Mouse (Mus musculus) ovary, adult 2 months (tissue): ENCODE data around the gene Plekha4. TPM values are rescaled to one million over a fixed set of nuclear protein-coding genes. Genes with fewer than 3 reads are reported as not detected.

Experiments
- polyA plus RNA-seq: library from polyadenylated mRNA; depleted of rRNA; stranded (reverse); fragments of >200 nt; gene quantifications from 2 replicates; pipeline ENCODE4 v1.2.3, GENCODE M21; 2012; rRNA removed

Plekha4 gene
- 29.4 and 35.1 TPM in 2 replicates for polyA plus RNA-seq

DNA sequence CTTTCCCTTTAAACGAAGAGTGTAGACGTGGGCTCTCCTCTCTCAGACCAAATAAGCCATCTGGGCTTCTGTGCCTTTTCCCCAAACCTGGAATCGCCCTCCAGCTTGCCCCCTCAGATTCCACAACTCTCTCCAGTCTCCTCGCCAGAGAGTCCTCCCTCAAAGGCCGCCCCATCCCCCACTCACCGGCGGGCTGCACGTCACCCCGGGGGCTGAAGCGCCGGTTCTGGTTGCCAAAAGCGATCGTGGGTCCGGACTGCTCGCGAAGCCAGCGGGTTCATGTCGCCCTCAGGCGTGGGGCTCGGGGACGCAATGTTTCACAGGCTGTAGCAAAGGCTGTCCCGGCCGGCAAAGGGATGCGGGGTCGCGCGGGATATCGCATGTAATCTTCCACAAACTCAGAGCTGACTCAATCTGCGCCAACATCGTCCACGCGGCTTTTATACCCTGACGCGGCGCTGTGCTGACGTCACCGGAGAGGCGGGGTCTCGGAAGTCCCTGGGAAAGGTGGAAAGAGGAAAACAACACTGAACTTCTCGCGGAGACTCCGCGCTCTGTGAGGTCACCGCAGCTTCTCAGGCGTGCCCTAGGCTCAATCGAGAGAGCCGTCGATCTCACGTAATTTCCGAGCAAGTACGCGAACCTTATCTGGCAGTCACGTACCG is at the start of gene Plekha4, which contains the start of gene Ppp1r15a:
Gene Plekha4, plus strand, starts transcription at position 522 of the 665 bp plus-strand sequence.
Gene Ppp1r15a, minus strand, starts transcription at position 460 of the 665 bp plus-strand sequence.

DNA sequence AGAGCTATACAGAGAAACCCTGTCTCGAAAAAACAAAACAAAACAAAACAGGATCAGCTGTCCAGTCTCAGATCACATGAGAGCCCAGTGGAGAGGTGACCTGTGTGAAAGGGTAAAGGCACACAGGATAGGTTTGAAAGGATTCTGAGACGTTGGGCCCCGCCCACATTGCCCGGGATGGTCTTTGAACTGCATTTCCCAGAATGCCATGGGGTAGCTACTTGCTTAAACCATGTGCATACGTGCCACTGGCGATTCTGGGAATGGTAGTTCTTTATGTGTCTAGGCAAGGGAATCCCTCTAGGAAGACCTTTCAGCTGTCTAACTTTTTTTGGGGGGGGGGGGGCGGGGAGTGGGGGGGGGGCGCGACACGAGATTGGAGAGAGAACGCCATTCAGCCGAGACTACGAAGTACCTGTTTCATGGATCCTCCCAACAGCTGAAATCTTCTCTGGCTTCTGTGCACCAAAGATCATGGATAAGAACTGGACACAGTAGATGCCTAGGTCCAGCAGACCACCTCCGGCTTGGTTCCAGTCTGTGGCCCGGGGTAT is 44.7 kb upstream of the Plekha4 start, which contains the start of gene Tulp2:
Gene Tulp2, plus strand, starts transcription at position 504 of the 554 bp plus-strand sequence.

DNA sequence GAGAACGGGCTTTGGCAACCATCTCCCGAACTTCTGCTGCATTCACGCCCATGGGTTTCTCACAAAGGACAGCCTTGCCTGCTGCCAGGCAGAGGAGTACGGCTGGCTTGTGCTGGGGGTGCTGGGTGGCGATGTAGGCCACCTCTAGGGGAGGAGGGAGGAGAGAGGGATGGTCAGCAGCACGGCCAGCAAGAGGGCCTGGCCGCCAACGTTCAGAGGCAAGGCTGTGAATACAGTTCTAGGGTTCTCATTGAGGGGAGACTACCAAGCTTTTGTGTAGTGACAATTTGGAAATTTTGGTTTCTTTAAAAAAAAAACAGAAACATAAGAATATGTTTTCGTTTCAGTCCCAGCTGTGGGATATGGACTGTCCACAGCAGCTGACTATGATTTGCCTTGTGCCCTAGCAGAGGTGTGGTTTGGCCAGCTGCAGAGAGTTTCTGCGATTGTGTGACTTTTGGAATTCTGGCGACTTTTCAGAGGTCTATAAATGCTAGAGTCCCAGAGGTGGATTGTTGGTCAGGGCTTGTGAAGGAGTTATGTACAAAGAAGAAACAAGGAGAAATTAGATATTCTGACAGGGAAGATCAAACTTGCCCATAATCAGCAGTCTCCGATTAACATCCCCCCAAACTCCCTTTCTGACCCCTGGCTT is 39.2 kb upstream of the Plekha4 start, which contains the start of gene Gm45808:
Gene Gm45808, minus strand, starts transcription at position 51 of the 655 bp plus-strand sequence.

DNA sequence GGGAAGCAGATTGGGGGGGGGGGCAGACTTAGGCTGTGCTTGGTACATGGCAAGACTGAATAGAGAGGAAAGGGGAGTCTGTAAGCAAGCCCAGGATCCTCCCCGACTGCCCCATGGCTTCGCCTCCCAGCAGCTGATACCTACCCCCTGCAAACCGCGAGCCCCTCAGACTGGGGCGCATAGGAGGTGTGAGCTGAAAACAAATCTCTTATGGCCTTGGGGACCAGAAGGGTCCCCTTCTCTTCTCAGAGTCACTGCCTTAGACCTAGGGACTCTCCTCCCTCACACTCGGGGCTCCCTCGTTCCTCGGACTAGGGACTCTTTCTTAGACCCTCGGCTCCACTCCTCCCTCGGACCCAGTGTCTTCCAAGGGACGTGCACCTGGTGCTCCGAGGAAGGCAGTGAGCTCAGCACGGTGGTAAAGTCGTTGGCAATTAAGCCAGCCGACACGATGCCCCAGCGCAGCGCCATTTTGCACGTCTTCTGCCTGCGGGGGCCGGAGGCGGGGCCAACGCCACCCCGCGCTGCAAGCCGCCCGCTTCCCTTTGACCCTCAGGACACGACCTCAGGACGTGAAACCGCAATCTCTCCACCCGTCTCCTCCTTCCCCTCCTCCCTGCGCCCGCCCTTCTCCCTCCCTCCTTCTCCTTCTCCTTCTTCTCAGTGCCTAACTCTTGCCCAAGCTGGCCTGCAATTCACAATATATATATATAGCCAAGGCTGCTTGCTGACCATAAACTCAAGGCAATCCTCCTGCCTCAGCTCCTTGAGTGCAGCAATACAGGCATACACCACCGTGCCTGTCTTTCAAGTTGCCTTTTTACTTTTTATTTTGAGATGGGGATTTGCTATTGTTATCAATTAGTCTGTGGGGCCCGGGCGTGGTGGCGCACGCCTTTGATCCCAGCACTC is 37.6 kb upstream of the Plekha4 start, which contains the start of gene Dhdh:
Gene Dhdh, minus strand, starts transcription at position 513 of the 912 bp plus-strand sequence.

DNA sequence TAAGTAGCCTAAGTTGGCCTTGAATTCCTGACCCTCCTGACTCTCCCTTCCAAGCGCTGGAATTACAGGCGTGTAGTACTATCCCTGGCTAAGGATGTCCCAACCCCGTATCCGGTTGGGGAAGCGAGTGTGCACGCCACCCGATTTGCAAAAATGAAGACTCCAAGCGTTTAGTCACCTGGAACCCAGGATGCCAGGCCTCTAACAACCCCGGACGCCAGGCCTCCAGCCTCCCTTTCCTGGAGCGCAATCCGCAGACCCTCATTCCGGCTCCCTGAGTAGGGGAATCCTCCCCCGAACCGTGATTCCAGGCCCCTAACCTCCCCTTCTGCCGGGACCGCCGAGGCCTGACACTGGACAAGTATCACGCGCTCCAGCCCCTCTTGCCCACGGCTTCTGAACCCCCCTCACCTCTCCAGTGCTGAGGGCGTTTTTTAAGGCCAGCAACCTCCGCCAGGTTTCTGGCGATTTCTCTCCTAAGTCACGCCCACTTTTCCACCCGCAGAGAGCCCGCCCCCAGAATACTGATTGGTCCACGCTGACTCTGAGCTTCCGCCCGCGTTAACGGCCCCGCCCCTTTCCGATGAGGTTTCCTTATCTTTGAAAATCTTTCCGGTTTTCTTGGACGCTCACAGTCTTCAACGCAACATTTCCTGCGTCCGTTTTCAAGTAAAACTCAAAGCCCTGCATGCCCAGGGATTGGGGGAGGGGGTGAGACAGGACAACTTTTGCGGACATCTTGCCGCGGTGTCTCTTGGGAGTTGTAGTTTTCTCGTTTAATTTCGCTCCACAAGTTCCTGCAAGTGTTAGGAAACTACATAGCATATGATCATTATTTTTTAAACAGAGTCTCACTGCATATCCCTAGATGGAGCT is 16.0 kb upstream of the Plekha4 start, which contains the start of gene Nucb1:
Gene Nucb1, minus strand, starts transcription at position 495 of the 876 bp plus-strand sequence.

DNA sequence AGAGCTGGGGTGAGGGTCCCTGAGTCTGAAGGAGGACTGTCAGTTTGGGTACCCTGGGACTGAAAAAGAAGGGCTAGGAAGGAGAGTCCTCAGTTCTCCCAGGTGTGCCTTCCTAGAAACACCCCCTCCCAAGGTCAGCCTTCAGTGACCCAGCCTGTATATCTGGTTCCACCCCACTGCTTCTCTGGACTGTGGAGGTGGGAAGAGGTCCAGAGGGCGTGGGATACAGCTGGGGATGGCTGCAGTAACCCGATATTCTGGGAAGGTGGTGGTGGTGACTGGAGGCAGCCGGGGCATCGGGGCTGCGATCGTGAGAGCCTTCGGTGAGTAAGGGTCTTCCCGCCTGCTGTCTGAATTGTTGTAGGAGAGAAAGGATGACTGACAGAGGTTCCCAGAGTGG is 28.6 kb downstream of the Plekha4 start, which contains the start of gene Hsd17b14:
Gene Hsd17b14, plus strand, starts transcription at position 150 of the 400 bp plus-strand sequence.

DNA sequence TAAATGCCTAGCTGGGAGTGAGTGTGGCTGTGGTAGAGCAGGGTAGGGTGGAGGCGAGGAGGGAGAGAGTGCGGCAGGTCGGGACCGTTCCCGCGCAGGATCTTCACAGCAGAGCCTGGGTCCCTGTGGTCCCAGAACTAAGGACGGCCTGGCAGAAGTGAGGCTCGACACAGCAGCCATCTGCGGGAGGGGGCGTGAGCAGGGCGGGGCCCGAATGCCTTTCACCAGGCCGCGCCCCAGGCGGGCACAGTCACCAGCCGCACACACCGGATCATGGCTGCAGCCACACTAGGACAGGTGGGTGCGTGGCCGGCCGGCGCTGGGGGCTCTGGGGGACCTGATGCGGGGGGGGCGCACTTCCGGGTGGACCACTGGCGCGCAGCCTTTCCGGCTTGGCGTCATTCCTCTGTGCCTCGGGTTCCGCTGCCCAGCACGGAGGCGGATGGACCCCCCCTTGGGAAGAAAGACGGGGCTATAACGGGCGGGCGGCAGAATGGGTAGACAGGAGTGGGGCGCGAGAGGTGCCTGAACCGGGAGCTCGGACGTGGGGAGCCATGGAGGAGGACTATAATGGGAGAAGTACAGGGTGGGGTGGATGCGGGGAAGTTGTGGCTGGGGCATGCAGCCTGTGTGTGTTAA is 44.1 kb downstream of the Plekha4 start, which contains the start of gene Bcat2:
Gene Bcat2, plus strand, starts transcription at position 51 of the 639 bp plus-strand sequence.

Other genes starting within 250 kb of the Plekha4 start
- 0.24 TPM in 1 of 2 replicates, not detected in the other for gene Slc6a21, start 248.8 kb upstream of the Plekha4 start, polyA plus RNA-seq
- gene Trpm4, start 192.6 kb upstream of the Plekha4 start, polyA plus RNA-seq, result 58.6 and 62.0 TPM in 2 replicates
- gene Hrc, start 191.0 kb upstream of the Plekha4 start, polyA plus RNA-seq, result 0.46 and 0.51 TPM in 2 replicates
- gene Ppfia3, start 159.3 kb upstream of the Plekha4 start, polyA plus RNA-seq, result 11.9 and 12.1 TPM in 2 replicates
- gene Lin7b, start 155.7 kb upstream of the Plekha4 start, polyA plus RNA-seq, result 43.0 and 49.1 TPM in 2 replicates
- 271 and 341 TPM in 2 replicates for gene Snrnp70, start 130.6 kb upstream of the Plekha4 start, polyA plus RNA-seq
- 0.28 and 0.36 TPM in 2 replicates for gene Kcna7, start 120.7 kb upstream of the Plekha4 start, polyA plus RNA-seq
- 3.7 and 3.9 TPM in 2 replicates for gene Ntf5, start 112.6 kb upstream of the Plekha4 start, polyA plus RNA-seq
- 30.6 and 32.8 TPM in 2 replicates for gene Lhb, start 105.5 kb upstream of the Plekha4 start, polyA plus RNA-seq
- 61.3 and 69.1 TPM in 2 replicates for gene Gys1, start 91.5 kb upstream of the Plekha4 start, polyA plus RNA-seq
- gene Ruvbl2, start 88.2 kb upstream of the Plekha4 start, polyA plus RNA-seq, result 136 and 158 TPM in 2 replicates
- 3,494 and 4,463 TPM in 2 replicates for gene Ftl1, start 66.4 kb upstream of the Plekha4 start, polyA plus RNA-seq
- 193 and 194 TPM in 2 replicates for gene Bax, start 59.4 kb upstream of the Plekha4 start, polyA plus RNA-seq
- 33.8 and 34.3 TPM in 2 replicates for gene Tulp2, start 44.5 kb upstream of the Plekha4 start, polyA plus RNA-seq
- gene Gm45808, start 39.5 kb upstream of the Plekha4 start, polyA plus RNA-seq, result not detected in 2 replicates
- gene Dhdh, start 37.5 kb upstream of the Plekha4 start, polyA plus RNA-seq, result 5.4 and 8.6 TPM in 2 replicates
- 409 and 461 TPM in 2 replicates for gene Nucb1, start 15.9 kb upstream of the Plekha4 start, polyA plus RNA-seq
- gene Ppp1r15a, start 62 bp upstream of the Plekha4 start, polyA plus RNA-seq, result 57.1 and 60.9 TPM in 2 replicates
- 1.4 and 3.4 TPM in 2 replicates for gene Hsd17b14, start 28.6 kb downstream of the Plekha4 start, polyA plus RNA-seq
- 129 and 164 TPM in 2 replicates for gene Bcat2, start 43.8 kb downstream of the Plekha4 start, polyA plus RNA-seq
- 0.21 and 0.23 TPM in 2 replicates for gene Fgf21, start 89.2 kb downstream of the Plekha4 start, polyA plus RNA-seq
- 0.13 and 0.14 TPM in 2 replicates for gene Fut1, start 91.0 kb downstream of the Plekha4 start, polyA plus RNA-seq
- 0.38 and 0.40 TPM in 2 replicates for gene Izumo1, start 95.5 kb downstream of the Plekha4 start, polyA plus RNA-seq
- gene Rasip1, start 101.2 kb downstream of the Plekha4 start, polyA plus RNA-seq, result 34.6 and 43.6 TPM in 2 replicates
- gene Mamstr, start 113.6 kb downstream of the Plekha4 start, polyA plus RNA-seq, result 9.0 and 9.6 TPM in 2 replicates
- 8.6 and 9.1 TPM in 2 replicates for gene Fut2, start 140.1 kb downstream of the Plekha4 start, polyA plus RNA-seq
- gene Ntn5, start 157.7 kb downstream of the Plekha4 start, polyA plus RNA-seq, result 1.6 and 2.1 TPM in 2 replicates
- 0.73 and 0.98 TPM in 2 replicates for gene Sec1, start 168.1 kb downstream of the Plekha4 start, polyA plus RNA-seq
- 18.0 and 20.0 TPM in 2 replicates for gene Car11, start 173.5 kb downstream of the Plekha4 start, polyA plus RNA-seq
- gene Dbp, start 178.8 kb downstream of the Plekha4 start, polyA plus RNA-seq, result 92.6 and 115 TPM in 2 replicates
- 1,751 and 1,782 TPM in 2 replicates for gene Rpl18, start 189.1 kb downstream of the Plekha4 start, polyA plus RNA-seq
- gene Sphk2, start 191.7 kb downstream of the Plekha4 start, polyA plus RNA-seq, result 88.6 and 89.2 TPM in 2 replicates
- gene Fam83e, start 194.9 kb downstream of the Plekha4 start, polyA plus RNA-seq, result 1.4 and 2.3 TPM in 2 replicates
- gene Spaca4, start 199.5 kb downstream of the Plekha4 start, polyA plus RNA-seq, result not detected in 2 replicates